Mouse (Mus musculus): ENCODE measurements around the gene Olfr194. TPM values are rescaled to one million over a fixed set of nuclear protein-coding genes. Genes with fewer than 3 reads are reported as not detected.
"Not testable (repeated sequence)": the region's sequence is repeated elsewhere in the genome, so short reads cannot be mapped to it uniquely, and the experiment has no call there.

Gene Olfr194
- total RNA-seq (2021): not detected

GRCm38 (mm10) chr16:59120969-59121368, at the start of gene Olfr194:
TSS of gene Olfr194 (minus strand) at chr16:59121069.
- no peak for DNase-seq
- intact Hi-C loops (cut with DNase I): no loop called here

GRCm38 (mm10) chr16:59170354-59170753, 49.5 kb upstream of the Olfr194 start, which contains the start of gene Olfr196:
TSS of gene Olfr196 (minus strand) at chr16:59170454.
- intact Hi-C loops (cut with DNase I): no loop called here
- DNase-seq: no peak

- intact Hi-C loops (cut with DNase I): no loop called here
- no peak for DNase-seq
Measured at GRCm38 (mm10) chr16:59151996-59152395, 31.1 kb upstream of the Olfr194 start.

GRCm38 (mm10) chr16:59146746-59147145, 25.9 kb upstream of the Olfr194 start, which contains the start of gene Olfr195:
TSS of gene Olfr195 (plus strand) at chr16:59147046.
- intact Hi-C loops (cut with DNase I): no loop called here
- DNase-seq: no peak

- no peak for DNase-seq
Measured at GRCm38 (mm10) chr16:59141105-59141504, 20.2 kb upstream of the Olfr194 start.

GRCm38 (mm10) chr16:59130740-59131139, 9.9 kb upstream of the Olfr194 start:
- intact Hi-C loops (cut with DNase I): no loop called here

More at GRCm38 (mm10) chr16:59141105-59141504, 20.2 kb upstream of the Olfr194 start:
- intact Hi-C loops (cut with DNase I): no loop called here

GRCm38 (mm10) chr16:59111781-59112180, 9.1 kb downstream of the Olfr194 start, which contains the start of gene Olfr193:
TSS of gene Olfr193 (minus strand) at chr16:59111881.
- intact Hi-C loops (cut with DNase I): no loop called here
- no peak for DNase-seq

More at GRCm38 (mm10) chr16:59130740-59131139, 9.9 kb upstream of the Olfr194 start:
- DNase-seq: no peak

- DNase-seq; intact Hi-C loops (cut with DNase I): not testable (repeated sequence)
Measured at GRCm38 (mm10) chr16:59108522-59108921, 12.3 kb downstream of the Olfr194 start.

- DNase-seq: no peak
- intact Hi-C loops (cut with DNase I): no loop called here
Measured at GRCm38 (mm10) chr16:59105312-59105711, 15.6 kb downstream of the Olfr194 start.

GRCm38 (mm10) chr16:59089722-59090121, 31.1 kb downstream of the Olfr194 start, which contains the start of gene Olfr191:
TSS of gene Olfr191 (minus strand) at chr16:59089822.
- DNase-seq; intact Hi-C loops (cut with DNase I): not testable (repeated sequence)

- intact Hi-C loops (cut with DNase I); DNase-seq: not testable (repeated sequence)
Measured at GRCm38 (mm10) chr16:59081113-59081512, 39.8 kb downstream of the Olfr194 start.

GRCm38 (mm10) chr16:59077905-59078304, 43.0 kb downstream of the Olfr194 start, which contains the start of gene Olfr190:
TSS of gene Olfr190 (minus strand) at chr16:59078005.
- DNase-seq: no peak
- intact Hi-C loops (cut with DNase I): no loop called here

GRCm38 (mm10) chr16:59073520-59073919, 47.3 kb downstream of the Olfr194 start:
- intact Hi-C loops (cut with DNase I): no loop called here
- no peak for DNase-seq

- intact Hi-C loops (cut with DNase I): no loop called here
- no peak for DNase-seq
Measured at GRCm38 (mm10) chr16:59071755-59072154, 49.1 kb downstream of the Olfr194 start.

Other genes starting within 250 kb of the Olfr194 start
- not detected for gene Olfr177, start 246.3 kb downstream of the Olfr194 start, total RNA-seq (2021)
- not detected for gene Olfr178, start 229.0 kb downstream of the Olfr194 start, total RNA-seq (2021)
- gene Olfr181, start 192.3 kb downstream of the Olfr194 start, total RNA-seq (2021): not detected
- not detected for gene Olfr180, start 191.7 kb downstream of the Olfr194 start, total RNA-seq (2021)
- gene Olfr183, start 125.7 kb downstream of the Olfr194 start, total RNA-seq (2021): not detected
- not detected for gene Olfr186, start 90.8 kb downstream of the Olfr194 start, total RNA-seq (2021)
- gene Olfr187, start 81.3 kb downstream of the Olfr194 start, total RNA-seq (2021): not detected
- not detected for gene Olfr190, start 43.1 kb downstream of the Olfr194 start, total RNA-seq (2021)
- gene Olfr191, start 31.2 kb downstream of the Olfr194 start, total RNA-seq (2021): not detected
- gene Olfr193, start 9.2 kb downstream of the Olfr194 start, total RNA-seq (2021): not detected
- gene Olfr195, start 26.0 kb upstream of the Olfr194 start, total RNA-seq (2021): not detected
- gene Olfr196, start 49.4 kb upstream of the Olfr194 start, total RNA-seq (2021): not detected
- gene Olfr198, start 82.5 kb upstream of the Olfr194 start, total RNA-seq (2021): not detected
- not detected for gene Olfr199, start 98.7 kb upstream of the Olfr194 start, total RNA-seq (2021)
- not detected for gene Olfr201, start 151.6 kb upstream of the Olfr194 start, total RNA-seq (2021)
- gene Olfr202, start 165.7 kb upstream of the Olfr194 start, total RNA-seq (2021): not detected
- not detected for gene Olfr203, start 177.8 kb upstream of the Olfr194 start, total RNA-seq (2021)
- gene Olfr204, start 197.2 kb upstream of the Olfr194 start, total RNA-seq (2021): not detected
- gene Olfr205, start 210.1 kb upstream of the Olfr194 start, total RNA-seq (2021): not detected
- gene Olfr206, start 228.2 kb upstream of the Olfr194 start, total RNA-seq (2021): not detected
- not detected for gene Olfr209, start 242.9 kb upstream of the Olfr194 start, total RNA-seq (2021)